Mouse (Mus musculus) heart, postnatal 0 days (tissue): ENCODE data around the gene Myo5a.

Experiments used
- CTCF ChIP-seq: IDR thresholded peaks from 2 replicates; pipeline ENCODE4 v1.5.1; 2016; ENCODE audit warnings: antibody characterized with exemption, control low read depth, low read depth
- EP300 ChIP-seq: IDR thresholded peaks from 2 replicates; pipeline ENCODE4 v1.6.1; 2016; ENCODE audit warnings: antibody characterized with exemption, low read depth

DNA sequence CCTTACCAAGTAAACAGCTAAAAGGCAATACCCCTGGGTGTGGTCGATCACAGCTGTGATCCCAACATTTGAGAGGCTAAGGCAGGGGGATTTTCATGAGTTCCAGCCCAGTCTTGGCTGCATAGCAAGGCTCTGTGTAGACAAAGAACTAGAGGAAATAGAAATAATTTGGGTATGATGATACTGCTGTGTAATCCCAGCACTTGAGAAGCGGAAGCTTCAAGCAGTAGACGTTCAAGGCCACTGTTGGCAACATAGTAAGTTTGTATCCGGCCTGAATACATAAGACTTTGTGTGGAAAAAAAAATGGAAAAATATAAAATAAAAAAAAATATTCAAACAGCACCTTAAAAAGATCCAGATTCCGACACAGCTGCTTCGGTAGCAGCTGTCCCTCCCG is 48.3 kb upstream of the Myo5a start:
- no peak for TF ChIP-seq CTCF
- no peak for TF ChIP-seq EP300
